Mouse (Mus musculus) embryonic facial prominence, embryonic 10.5 days (tissue): ENCODE data around the gene Rtl5. TPM values are rescaled to one million over a fixed set of nuclear protein-coding genes. Genes with fewer than 3 reads are reported as not detected.

Experiments used
- DNase-seq: peaks from one replicate; pipeline ENCODE4 v3.0.0-alpha.2; 2017; ENCODE audit warnings: low spot score
- H3K27ac ChIP-seq: fragments of 300-500 bp; sonication (generic); replicated peaks from 2 replicates; pipeline ENCODE4 v1.5.1; 2016; ENCODE audit warnings: mild to moderate bottlenecking
- H3K27me3 ChIP-seq: fragments of 300-500 bp; sonication (generic); replicated peaks from 2 replicates; pipeline ENCODE4 v1.6.1; 2016; ENCODE audit warnings: low read depth, mild to moderate bottlenecking; ENCODE audit not compliant: poor library complexity, severe bottlenecking
- H3K36me3 ChIP-seq: fragments of 300-500 bp; sonication (generic); replicated peaks from 2 replicates; pipeline ENCODE4 v1.6.1; 2016; ENCODE audit warnings: mild to moderate bottlenecking, moderate library complexity
- H3K4me1 ChIP-seq: fragments of 300-500 bp; sonication (generic); 2 replicates; pipeline ENCODE4 v1.6.1; 2016
- H3K4me3 ChIP-seq: fragments of 300-500 bp; sonication (generic); 2 replicates; pipeline ENCODE4 v1.5.1; 2016; ENCODE audit warnings: mild to moderate bottlenecking, moderate library complexity
- H3K9me3 ChIP-seq: fragments of 300-500 bp; sonication (generic); 2 replicates; pipeline ENCODE4 v1.6.1; 2016; ENCODE audit warnings: mild to moderate bottlenecking
- WGBS: fragments of 180-500 bp; shearing (Covaris S2); methylation state at CpG from one replicate; pipeline ENCODE4 v1.1.7; 2016; 5-methylcytosine and 5-hydroxymethylcytosine counted together
- polyA plus RNA-seq: library from polyadenylated mRNA; unstranded; fragments of >200 nt; fragmentation: Nextera tagmentation; extraction: Ambion mirVana; gene quantifications from 2 replicates; pipeline ENCODE4 v1.2.1, GENCODE M21; 2016

The Rtl5 gene
- polyA plus RNA-seq, 1 experiment from 2014 or later = 1.9 TPM

DNA sequence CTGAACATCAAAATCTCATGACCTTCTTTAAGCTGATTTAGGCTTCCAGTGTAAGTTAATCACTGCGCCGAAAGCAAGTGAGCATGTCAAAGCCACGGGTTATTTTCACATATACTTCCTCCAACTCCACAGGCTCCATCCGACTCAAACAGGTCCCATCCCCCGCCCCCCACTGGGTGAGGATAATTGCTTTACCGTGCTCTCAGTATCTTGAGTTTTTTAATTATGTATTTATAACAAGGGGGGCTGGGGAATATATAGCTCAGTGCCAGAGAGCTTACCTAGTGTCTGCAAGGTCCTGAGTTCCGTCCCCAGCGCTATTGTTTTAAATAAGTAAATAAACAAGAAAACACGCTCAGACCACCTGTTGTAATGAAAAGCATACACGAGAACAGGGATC is 10.0 kb upstream of the Rtl5 start:
- 63% methylated on average over 10 of the region's 10 CpGs for WGBS
- Histone ChIP-seq H3K4me3 (no peak overlapping the region), H3K27me3 (peaks cover 90% of the 10 kb centered on the region), H3K36me3 (peaks cover 36% of the 10 kb centered on the region), H3K27ac (peak overlapping the region; percentile 80), H3K9me3 (no peaks in the 10 kb centered on the region), H3K4me1 (peaks cover 19% of the 10 kb centered on the region)
- no peak for DNase-seq

DNA sequence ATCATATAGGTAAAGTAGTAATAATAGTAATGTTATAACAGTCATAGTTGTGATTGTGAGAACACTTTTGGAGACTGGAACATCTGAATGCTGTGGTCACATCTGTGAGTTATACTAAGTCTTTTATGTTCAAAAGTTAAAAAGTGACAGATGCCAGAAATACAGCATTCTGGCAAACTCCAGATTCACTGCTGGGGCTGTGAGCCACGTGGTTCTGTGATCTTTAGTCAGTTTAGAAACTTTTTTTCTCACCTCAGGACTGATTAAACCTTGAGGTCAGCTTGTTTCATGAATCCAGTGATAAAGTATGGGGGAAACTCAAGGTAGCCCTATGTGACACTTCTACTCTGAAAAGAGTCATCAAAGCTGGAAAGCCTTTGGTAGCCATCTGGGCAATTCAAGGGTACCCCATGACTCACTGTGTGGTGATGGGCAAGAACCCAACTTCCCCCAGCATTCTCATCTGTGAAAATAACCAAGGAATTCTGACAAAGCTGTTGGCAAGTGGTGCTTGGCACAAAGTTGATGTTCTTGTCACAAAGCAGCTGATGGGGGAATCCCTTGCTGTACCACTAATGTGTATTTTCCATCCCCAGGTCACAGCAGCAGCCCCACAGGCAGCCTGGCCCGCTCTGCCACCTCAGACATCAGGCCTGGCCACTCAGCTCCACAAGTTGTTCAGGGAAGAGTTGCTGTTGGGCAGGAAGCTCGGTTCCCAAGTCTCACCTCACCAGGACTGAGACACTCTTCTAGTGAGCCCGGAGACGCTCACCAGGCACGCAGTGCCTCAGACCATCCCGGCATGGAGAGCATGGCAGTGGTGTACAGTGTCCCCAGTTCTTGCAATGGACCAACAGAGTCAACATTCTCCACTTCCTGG is 6.0 kb upstream of the Rtl5 start:
- 82% methylated on average over 7 of the region's 7 CpGs for WGBS
- peaks cover 20% of the 10 kb centered on the region for H3K4me1 ChIP-seq
- peaks cover 89% of the 10 kb centered on the region for H3K27me3 ChIP-seq
- H3K27ac ChIP-seq = no peak overlapping the region
- H3K9me3 ChIP-seq = no peaks in the 10 kb centered on the region
- H3K36me3 ChIP-seq = peaks cover 33% of the 10 kb centered on the region
- no peak overlapping the region for H3K4me3 ChIP-seq
- no peak for DNase-seq

DNA sequence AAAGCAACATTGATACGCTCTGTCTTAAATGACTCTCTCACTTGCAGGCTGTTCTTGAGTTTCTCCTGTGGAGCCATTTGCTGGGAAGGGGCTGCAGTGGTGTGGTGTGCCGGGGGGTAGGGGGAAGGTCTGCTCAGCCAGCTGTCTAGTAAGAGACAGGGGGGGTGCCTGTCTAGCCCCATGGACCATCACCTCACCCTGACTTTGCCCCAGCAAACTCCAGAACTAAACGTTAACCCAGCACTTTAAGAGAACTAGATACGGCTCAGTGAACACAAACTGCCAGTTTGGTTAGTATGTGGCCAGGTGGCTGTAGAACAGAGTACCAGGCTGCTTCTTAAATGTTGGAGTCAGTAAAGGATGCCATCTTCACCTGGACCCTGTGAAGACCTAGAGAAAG is 4.1 kb upstream of the Rtl5 start:
- H3K4me3 ChIP-seq = no peak overlapping the region
- 89% methylated on average over 4 of the region's 4 CpGs for WGBS
- peaks cover 89% of the 10 kb centered on the region for H3K27me3 ChIP-seq
- H3K4me1 ChIP-seq = peaks cover 17% of the 10 kb centered on the region
- peaks cover 31% of the 10 kb centered on the region for H3K36me3 ChIP-seq
- DNase-seq = no peak
- no peaks in the 10 kb centered on the region for H3K9me3 ChIP-seq
- no peak overlapping the region for H3K27ac ChIP-seq

DNA sequence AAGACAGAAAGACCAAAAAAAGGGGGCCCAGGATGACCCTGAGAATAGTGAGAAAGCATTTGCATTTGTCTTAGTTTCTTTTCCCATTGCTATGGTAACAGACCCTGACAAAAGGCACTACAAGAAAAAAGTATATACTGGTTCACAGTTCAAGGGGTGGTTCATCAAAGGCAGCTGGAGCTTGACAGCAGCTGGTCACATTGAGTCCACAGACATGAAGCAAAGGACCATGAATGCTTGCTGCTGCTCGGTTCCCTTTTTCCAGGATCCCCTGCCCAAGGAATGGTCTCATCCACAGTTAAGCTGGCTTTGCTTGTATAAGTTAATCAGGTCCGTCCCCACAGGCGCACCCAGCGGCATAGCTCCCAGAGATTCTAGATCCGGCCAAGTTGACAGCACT is 3.3 kb upstream of the Rtl5 start:
- DNase-seq = no peak
- 76% methylated on average over 5 of the region's 5 CpGs for WGBS
- H3K27ac ChIP-seq = no peak overlapping the region
- no peaks in the 10 kb centered on the region for H3K9me3 ChIP-seq
- H3K27me3 ChIP-seq = peaks cover 89% of the 10 kb centered on the region
- no peak overlapping the region for H3K4me3 ChIP-seq
- peaks cover 25% of the 10 kb centered on the region for H3K36me3 ChIP-seq
- peaks cover 22% of the 10 kb centered on the region for H3K4me1 ChIP-seq

DNA sequence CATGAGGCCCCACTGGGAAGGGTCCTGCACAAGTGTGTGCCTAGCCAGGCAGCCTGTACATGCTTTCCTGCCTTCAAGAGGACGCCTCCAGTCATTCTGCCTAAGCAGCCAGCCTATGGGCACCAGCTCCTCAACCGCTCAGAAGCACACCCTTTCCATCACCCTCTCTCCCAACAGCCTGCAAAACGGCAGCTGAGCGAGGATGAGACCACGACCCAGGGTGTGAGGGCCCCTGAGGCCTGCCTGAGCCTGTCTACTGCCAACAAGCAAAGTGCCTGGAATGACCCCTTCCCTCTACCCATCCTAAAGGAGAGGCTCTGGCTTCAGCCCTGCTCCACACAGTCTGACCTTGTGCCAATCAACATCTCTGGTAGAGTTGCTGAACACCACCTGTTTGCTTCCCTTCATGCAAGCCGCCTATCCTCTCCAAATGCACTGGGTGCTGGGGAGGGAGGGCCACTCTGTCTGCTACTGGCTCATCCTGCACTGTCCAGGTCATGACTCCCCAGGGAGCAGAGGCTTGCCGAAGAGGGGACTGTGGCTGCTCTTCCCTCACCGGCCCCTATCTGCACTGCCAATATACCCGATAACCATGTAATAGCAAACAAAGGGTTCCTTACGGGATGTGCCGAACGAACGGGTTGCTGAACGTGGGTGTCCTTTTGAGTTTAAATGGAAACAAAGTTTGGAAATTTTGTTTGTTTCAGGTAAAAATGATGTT is 2.7 kb upstream of the Rtl5 start:
- Histone ChIP-seq H3K27ac (0 out of 2 replicates have a peak overlapping the region, but pooled peaks have one; percentile 14), H3K27me3 (peaks cover 90% of the 10 kb centered on the region)

DNA sequence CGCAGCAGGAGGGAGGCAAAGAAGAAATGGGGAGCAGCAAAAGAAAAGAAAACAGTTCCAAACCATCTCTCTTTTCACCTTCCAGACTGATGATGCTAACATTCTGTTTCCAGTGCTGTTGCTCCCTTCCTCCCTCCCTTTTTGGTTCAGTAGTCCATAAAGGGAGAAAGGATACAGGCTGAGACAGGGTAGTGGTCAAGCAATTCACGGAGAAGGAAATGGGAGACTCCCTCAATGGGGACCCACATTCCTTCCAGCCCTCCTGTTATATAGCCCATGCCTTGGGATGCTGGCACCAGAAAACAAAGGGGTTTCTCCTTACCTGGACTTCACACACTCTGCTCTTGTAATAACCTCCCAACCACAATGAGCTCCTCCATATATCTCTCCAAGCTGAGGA is 413 bp upstream of the Rtl5 start:
- Histone ChIP-seq H3K27ac (peak overlapping the region; percentile 85), H3K27me3 (peaks cover 96% of the 10 kb centered on the region), H3K36me3 (peaks cover 10% of the 10 kb centered on the region; the same call in 1 of the 2 replicates), H3K4me1 (peaks cover 22% of the 10 kb centered on the region), H3K9me3 (no peaks in the 10 kb centered on the region), H3K4me3 (peak overlapping the region; percentile 63)
- WGBS = 29% methylated on average over 2 of the region's 2 CpGs
- DNase-seq = no peak

More for the DNA sequence above, 2.7 kb upstream of the Rtl5 start:
- H3K36me3 ChIP-seq = peaks cover 23% of the 10 kb centered on the region
- H3K4me3 ChIP-seq = no peak overlapping the region
- H3K9me3 ChIP-seq = no peaks in the 10 kb centered on the region
- peaks cover 22% of the 10 kb centered on the region for H3K4me1 ChIP-seq
- WGBS = 83% methylated on average over 14 of the region's 14 CpGs
- DNase-seq = no peak

DNA sequence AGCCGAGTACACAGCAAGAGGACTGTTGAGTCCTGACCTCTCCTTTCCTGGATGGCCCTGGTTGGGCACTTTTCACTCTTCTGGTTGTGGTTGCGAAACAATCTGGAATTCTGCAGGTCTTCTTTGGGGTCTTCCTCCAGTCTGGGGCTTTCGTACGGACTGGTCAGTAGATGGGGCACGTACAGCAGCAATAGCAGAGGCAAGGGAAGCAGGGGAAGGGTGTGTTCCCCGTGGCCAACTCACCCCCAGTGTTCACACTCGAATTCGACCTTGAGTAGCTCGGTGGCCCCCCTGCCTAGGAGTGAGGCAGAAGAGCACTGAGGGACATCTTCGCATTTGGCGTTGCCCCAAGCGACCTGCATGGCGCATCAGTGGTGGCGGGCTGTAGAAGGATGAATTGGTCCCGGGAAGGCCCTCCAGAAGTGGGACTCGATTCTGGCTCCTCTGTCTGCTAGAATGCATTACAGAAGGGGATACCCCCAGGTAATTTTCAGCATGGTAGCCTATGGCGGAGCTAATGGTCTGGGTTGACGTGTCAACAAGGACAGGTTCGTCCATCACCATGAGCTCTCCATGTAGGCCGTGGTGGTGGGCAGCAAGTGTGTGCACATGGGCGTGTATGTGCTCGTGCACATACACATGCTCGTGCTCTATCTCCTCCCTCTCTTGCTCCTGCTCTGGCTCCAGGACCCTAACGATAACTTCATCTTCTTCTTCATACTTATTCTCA is 2.1 kb downstream of the Rtl5 start:
- 94% methylated on average over 24 of the region's 24 CpGs for WGBS
- Histone ChIP-seq H3K9me3 (no peaks in the 10 kb centered on the region), H3K4me1 (peaks cover 39% of the 10 kb centered on the region), H3K36me3 (peaks cover 10% of the 10 kb centered on the region; the same call in 1 of the 2 replicates), H3K27me3 (peaks cover 100% of the 10 kb centered on the region), H3K4me3 (no peak overlapping the region), H3K27ac (no peak overlapping the region)
- DNase-seq = no peak

DNA sequence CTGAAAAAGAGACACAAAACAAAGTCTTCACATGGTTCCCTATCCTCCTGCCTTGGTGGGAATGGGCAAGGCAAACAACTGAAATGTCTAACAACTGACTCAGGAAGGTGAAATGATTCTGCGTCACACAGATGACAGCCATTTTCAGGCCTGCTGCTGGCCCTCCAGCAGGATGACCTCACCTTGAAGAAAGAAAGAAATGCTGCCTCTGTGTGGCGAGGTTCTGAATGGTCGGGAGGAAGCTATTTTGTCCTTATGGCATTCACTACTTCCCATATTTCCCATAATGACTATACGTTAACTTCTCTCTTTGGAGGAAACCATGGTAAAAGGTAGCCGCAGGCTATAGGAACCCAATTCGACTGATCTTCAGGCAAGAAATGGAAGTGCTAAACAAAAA is 4.0 kb downstream of the Rtl5 start:
- Histone ChIP-seq H3K27me3 (peaks cover 100% of the 10 kb centered on the region), H3K9me3 (no peaks in the 10 kb centered on the region), H3K4me1 (peaks cover 42% of the 10 kb centered on the region), H3K36me3 (peaks cover 7% of the 10 kb centered on the region; the same call in 1 of the 2 replicates), H3K4me3 (no peak overlapping the region), H3K27ac (no peak overlapping the region)
- WGBS = 82% methylated on average over 6 of the region's 6 CpGs
- DNase-seq = no peak

DNA sequence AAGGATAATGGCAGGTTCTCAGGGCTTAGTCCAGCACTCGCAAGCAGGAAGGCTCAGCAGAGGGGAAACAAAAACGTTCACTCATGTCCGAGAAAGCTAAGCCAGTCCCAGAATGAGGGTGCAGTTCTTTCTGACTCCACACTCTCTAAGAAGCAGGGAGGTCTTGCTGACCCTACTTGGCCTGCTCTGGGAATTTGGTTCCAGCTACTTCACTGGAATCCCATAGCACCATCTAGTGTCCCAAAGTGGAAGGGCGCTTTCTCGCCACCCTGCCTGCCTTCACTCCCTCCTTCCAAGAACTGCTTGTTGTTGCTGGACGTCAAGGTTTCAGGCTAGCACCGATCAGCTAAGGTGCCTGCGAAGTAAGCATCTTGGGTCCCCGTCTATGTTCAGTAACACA is 5.0 kb downstream of the Rtl5 start:
- Histone ChIP-seq H3K27ac (no peak overlapping the region), H3K27me3 (peaks cover 99% of the 10 kb centered on the region), H3K4me1 (peaks cover 35% of the 10 kb centered on the region), H3K4me3 (no peak overlapping the region), H3K9me3 (no peaks in the 10 kb centered on the region), H3K36me3 (peaks cover 7% of the 10 kb centered on the region; the same call in 1 of the 2 replicates)
- WGBS = 17% methylated on average over 9 of the region's 9 CpGs
- peak; percentile 75 for DNase-seq

DNA sequence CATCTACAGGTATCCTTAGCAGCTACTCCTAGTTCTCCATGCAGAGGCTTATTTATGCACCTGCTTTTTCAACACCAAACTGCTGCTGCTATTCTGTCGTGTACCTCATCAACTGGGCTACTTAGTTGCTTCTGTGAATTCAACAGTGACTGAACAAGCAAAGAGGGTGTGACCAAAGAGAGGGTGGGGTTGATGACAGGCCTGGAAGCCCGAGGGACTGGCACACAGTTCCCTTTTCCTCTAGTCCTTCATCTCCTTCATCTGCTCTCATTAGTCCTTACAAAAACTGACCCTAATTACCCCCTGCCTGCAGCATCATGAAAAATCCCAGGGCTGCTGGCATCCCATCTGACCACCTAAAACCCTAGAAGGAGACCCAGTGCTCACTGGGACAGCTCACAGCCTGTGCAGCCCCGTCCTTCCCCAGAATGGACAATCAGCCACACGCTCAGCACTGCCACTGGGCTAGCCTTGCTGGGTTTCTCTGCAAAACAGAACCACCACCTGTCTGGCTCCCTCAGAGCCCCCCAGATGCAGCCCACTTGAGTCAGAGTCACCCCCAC is 5.8 kb downstream of the Rtl5 start:
- peaks cover 98% of the 10 kb centered on the region for H3K27me3 ChIP-seq

DNA sequence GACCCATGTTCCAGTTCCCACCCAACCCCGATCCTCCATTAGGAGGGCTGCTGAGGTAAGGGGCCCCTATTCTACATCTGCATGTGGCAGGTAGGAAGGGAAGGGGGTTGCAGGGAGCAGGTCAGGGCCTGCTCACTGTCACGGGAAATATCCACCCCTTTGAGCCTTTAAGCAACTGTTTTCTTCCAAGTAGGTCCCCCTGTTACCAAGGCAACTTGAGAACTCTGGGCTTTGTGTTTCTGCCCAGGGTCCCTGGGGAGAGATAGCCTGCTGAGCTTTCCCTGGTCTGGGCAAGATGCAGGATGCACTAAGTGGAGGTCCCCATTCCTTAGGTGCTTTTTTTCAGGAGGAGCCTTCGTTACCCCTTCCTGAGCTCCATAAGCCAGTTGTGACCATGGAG is 7.0 kb downstream of the Rtl5 start:
- Histone ChIP-seq H3K27me3 (peaks cover 90% of the 10 kb centered on the region), H3K27ac (no peak overlapping the region), H3K4me1 (peaks cover 33% of the 10 kb centered on the region), H3K4me3 (no peak overlapping the region), H3K36me3 (peaks cover 6% of the 10 kb centered on the region; the same call in 1 of the 2 replicates), H3K9me3 (no peaks in the 10 kb centered on the region)
- WGBS = 52% methylated on average over 3 of the region's 3 CpGs
- DNase-seq = peak; percentile 18

More for the DNA sequence above, 5.8 kb downstream of the Rtl5 start:
- no peak overlapping the region for H3K4me3 ChIP-seq
- 42% methylated on average over 4 of the region's 4 CpGs for WGBS
- no peak for DNase-seq
- no peaks in the 10 kb centered on the region for H3K9me3 ChIP-seq
- H3K36me3 ChIP-seq = peaks cover 7% of the 10 kb centered on the region; the same call in 1 of the 2 replicates
- H3K27ac ChIP-seq = no peak overlapping the region
- H3K4me1 ChIP-seq = peaks cover 40% of the 10 kb centered on the region

DNA sequence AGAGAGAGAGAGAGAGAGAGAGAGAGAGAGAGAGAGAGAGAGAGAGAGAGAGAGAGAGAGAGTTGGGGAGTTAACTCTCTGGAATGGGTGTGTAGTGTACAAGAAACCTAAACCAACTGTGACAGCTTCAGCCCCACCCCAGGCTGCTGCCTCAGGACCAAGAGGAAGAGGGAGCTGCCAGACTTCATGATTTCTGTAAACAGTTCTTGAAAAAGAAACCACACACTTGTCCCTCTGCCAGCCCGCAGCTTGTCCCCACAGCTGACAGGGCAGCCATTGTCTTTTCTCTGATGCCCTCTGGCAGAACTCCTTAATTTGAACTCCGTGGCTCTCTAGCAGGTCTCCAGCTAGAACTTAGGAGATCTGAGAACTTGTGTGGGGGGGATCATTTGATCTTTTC is 10.2 kb downstream of the Rtl5 start:
- H3K9me3 ChIP-seq = no peaks in the 10 kb centered on the region
- H3K4me1 ChIP-seq = peaks cover 31% of the 10 kb centered on the region
- H3K27ac ChIP-seq = no peak overlapping the region
- peaks cover 73% of the 10 kb centered on the region for H3K27me3 ChIP-seq
- DNase-seq = peak; percentile 15
- no peaks in the 10 kb centered on the region for H3K36me3 ChIP-seq
- H3K4me3 ChIP-seq = no peak overlapping the region
- 31% methylated on average over 2 of the region's 2 CpGs for WGBS
